Mouse (Mus musculus) neural tube, embryonic 12.5 days (tissue): ENCODE measurements around the gene Aadacl2. TPM values are rescaled to one million over a fixed set of nuclear protein-coding genes. Genes with fewer than 3 reads are reported as not detected.

Source experiments
- polyA plus RNA-seq: library from polyadenylated mRNA; unstranded; fragments of >200 nt; fragmentation: Nextera tagmentation; extraction: Ambion mirVana; gene quantifications from 2 replicates; pipeline ENCODE4 v1.2.1, GENCODE M21; 2016

The Aadacl2 gene
- polyA plus RNA-seq, 1 experiment from 2014 or later = not detected

Other genes starting within 250 kb of the Aadacl2 start
- gene Gm8298, start 145.7 kb upstream of the Aadacl2 start, polyA plus RNA-seq = not detected in 2 replicates
- gene C130079G13Rik, start 81.5 kb upstream of the Aadacl2 start, polyA plus RNA-seq = not detected in 2 replicates
- gene Aadac, start 19.0 kb downstream of the Aadacl2 start, polyA plus RNA-seq = 0.15 and 0.24 TPM in 2 replicates
- gene Sucnr1, start 75.1 kb downstream of the Aadacl2 start, polyA plus RNA-seq = not detected in 2 replicates